Mouse (Mus musculus) heart, embryonic 15.5 days (tissue): Measurements from ENCODE around the gene Sipa1l3. TPM values are rescaled to one million over a fixed set of nuclear protein-coding genes. Genes with fewer than 3 reads are reported as not detected.

Experiments
- ATAC-seq: fragments of 200-750 bp; cut with Nextera tagmentation; replicated peaks from 2 replicates; pipeline ENCODE4 v1.8.0; 2017; ENCODE audit warnings: low read depth, moderate TSS enrichment; ENCODE audit not compliant: insufficient number of reproducible peaks, insufficient read depth, low FRiP score
- H3K27ac ChIP-seq: fragments of 300-500 bp; sonication (generic); 2 replicates; pipeline ENCODE4 v1.5.1; 2015; ENCODE audit warnings: mild to moderate bottlenecking, inconsistent platforms
- H3K27me3 ChIP-seq: fragments of 300-500 bp; sonication (generic); 2 replicates; pipeline ENCODE4 v1.6.1; 2015; ENCODE audit warnings: inconsistent platforms
- H3K36me3 ChIP-seq: fragments of 300-500 bp; sonication (generic); 2 replicates; pipeline ENCODE4 v1.6.1; 2015; ENCODE audit warnings: mild to moderate bottlenecking, inconsistent platforms
- H3K4me1 ChIP-seq: fragments of 300-500 bp; sonication (generic); replicated peaks from 2 replicates; pipeline ENCODE4 v1.6.1; 2015; ENCODE audit warnings: inconsistent platforms
- H3K4me2 ChIP-seq: fragments of 300-500 bp; sonication (generic); 2 replicates; pipeline ENCODE4 v1.6.1; 2015; ENCODE audit warnings: inconsistent platforms, mild to moderate bottlenecking, moderate library complexity
- H3K4me3 ChIP-seq: fragments of 300-500 bp; sonication (generic); 2 replicates; pipeline ENCODE4 v1.5.1; 2015; ENCODE audit warnings: mild to moderate bottlenecking, inconsistent platforms
- H3K9ac ChIP-seq: fragments of 300-500 bp; sonication (generic); 2 replicates; pipeline ENCODE4 v1.6.1; 2015; ENCODE audit warnings: mild to moderate bottlenecking, inconsistent platforms
- H3K9me3 ChIP-seq: fragments of 300-500 bp; sonication (generic); replicated peaks from 2 replicates; pipeline ENCODE4 v1.6.1; 2016; ENCODE audit warnings: inconsistent platforms
- WGBS: fragments of 180-500 bp; shearing (Covaris S2); methylation state at CpG from one replicate; pipeline ENCODE4 v1.1.7; 2015; ENCODE audit warnings: mixed read lengths; 5-methylcytosine and 5-hydroxymethylcytosine counted together
- polyA plus RNA-seq: library from polyadenylated mRNA; unstranded; fragments of >200 nt; fragmentation: Nextera tagmentation; extraction: Ambion mirVana; gene quantifications from 2 replicates; pipeline ENCODE4 v1.2.1, GENCODE M21; 2015

Sipa1l3 gene
- polyA plus RNA-seq, 1 experiment from 2014 or later = 2.2 TPM

GRCm38 (mm10) chr7:29368004-29368320 is 150.5 kb downstream of the Sipa1l3 start:
- Histone ChIP-seq H3K4me1 (no peaks in the 10 kb centered on the region), H3K4me2 (no peak overlapping the region), H3K27ac (no peak overlapping the region), H3K36me3 (no peaks in the 10 kb centered on the region), H3K27me3 (no peaks in the 10 kb centered on the region), H3K9me3 (no peaks in the 10 kb centered on the region), H3K4me3 (no peak overlapping the region), H3K9ac (no peak overlapping the region)
- no peak for ATAC-seq
- 44% methylated on average over 5 of the region's 5 CpGs for WGBS

GRCm38 (mm10) chr7:29367166-29368003 is 151.1 kb downstream of the Sipa1l3 start:
- 75% methylated on average over 13 of the region's 13 CpGs for WGBS
- H3K4me3 ChIP-seq = no peak overlapping the region

DNA sequence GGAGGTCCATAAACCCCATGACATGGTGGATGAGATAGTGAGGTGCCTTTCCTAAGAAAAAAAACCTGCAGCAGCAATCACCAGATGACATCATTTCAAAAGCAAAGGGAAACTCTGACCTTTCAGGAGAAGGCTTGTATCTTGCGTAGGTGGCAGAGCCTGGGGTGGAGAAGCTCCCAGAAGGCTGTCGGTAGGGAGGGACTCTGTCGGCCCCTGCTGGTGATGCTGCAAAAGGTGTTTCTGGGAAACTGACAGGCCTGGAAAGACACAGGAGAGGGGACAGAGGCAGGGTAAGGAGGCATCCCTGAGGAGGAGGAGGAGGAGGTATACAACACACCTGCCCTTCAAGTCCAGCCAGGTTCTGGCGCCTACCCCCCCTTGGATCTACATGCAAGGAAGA is 154.4 kb downstream of the Sipa1l3 start:
- H3K36me3 ChIP-seq = no peaks in the 10 kb centered on the region
- no peak overlapping the region for H3K27ac ChIP-seq
- WGBS = 21% methylated on average over 4 of the region's 4 CpGs
- ATAC-seq = no peak
- no peak overlapping the region for H3K9ac ChIP-seq
- H3K4me3 ChIP-seq = no peak overlapping the region
- H3K4me1 ChIP-seq = no peaks in the 10 kb centered on the region
- H3K27me3 ChIP-seq = no peaks in the 10 kb centered on the region
- H3K9me3 ChIP-seq = no peaks in the 10 kb centered on the region
- H3K4me2 ChIP-seq = no peak overlapping the region

More at GRCm38 (mm10) chr7:29367166-29368003, 151.1 kb downstream of the Sipa1l3 start:
- no peaks in the 10 kb centered on the region for H3K27me3 ChIP-seq
- ATAC-seq = no peak
- H3K9me3 ChIP-seq = no peaks in the 10 kb centered on the region
- no peak overlapping the region for H3K27ac ChIP-seq
- no peaks in the 10 kb centered on the region for H3K36me3 ChIP-seq
- no peaks in the 10 kb centered on the region for H3K4me1 ChIP-seq
- H3K9ac ChIP-seq = no peak overlapping the region
- H3K4me2 ChIP-seq = no peak overlapping the region

- 94% methylated on average over 13 of the region's 13 CpGs for WGBS
- Histone ChIP-seq H3K4me1 (no peaks in the 10 kb centered on the region), H3K36me3 (no peaks in the 10 kb centered on the region), H3K27ac (no peak overlapping the region), H3K27me3 (no peaks in the 10 kb centered on the region), H3K4me3 (no peak overlapping the region), H3K4me2 (no peak overlapping the region), H3K9me3 (no peaks in the 10 kb centered on the region), H3K9ac (no peak overlapping the region)
- ATAC-seq = no peak
Observed at GRCm38 (mm10) chr7:29361497-29361896, 156.9 kb downstream of the Sipa1l3 start.

DNA sequence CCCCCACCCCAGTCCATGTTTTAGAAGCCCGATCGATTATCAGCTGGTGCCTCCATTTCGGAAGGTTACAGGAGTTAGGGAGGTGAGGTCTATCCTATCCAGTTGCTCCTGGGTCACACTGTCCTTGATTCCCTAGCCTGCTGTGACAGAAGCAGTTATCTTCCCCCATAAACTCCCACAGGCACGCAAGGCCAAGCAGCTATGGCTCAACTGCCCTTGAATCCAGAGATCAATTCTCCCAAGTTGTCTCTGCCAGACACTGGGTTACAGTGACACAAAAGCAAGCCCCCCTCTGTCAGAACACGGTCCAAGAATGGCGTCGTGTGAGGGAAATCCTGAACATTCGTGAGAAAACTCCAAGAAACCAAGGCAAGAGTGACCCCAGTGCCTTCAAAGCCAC is 163.0 kb downstream of the Sipa1l3 start:
- no peak overlapping the region for H3K9ac ChIP-seq
- no peak overlapping the region for H3K27ac ChIP-seq
- H3K9me3 ChIP-seq = no peaks in the 10 kb centered on the region
- no peaks in the 10 kb centered on the region for H3K27me3 ChIP-seq
- H3K36me3 ChIP-seq = no peaks in the 10 kb centered on the region
- H3K4me3 ChIP-seq = no peak overlapping the region
- no peak overlapping the region for H3K4me2 ChIP-seq
- no peak for ATAC-seq
- H3K4me1 ChIP-seq = no peaks in the 10 kb centered on the region
- 83% methylated on average over 8 of the region's 8 CpGs for WGBS

- Histone ChIP-seq H3K27ac (no peak overlapping the region), H3K27me3 (no peaks in the 10 kb centered on the region), H3K36me3 (no peaks in the 10 kb centered on the region), H3K9me3 (no peaks in the 10 kb centered on the region), H3K4me2 (no peak overlapping the region), H3K4me3 (no peak overlapping the region), H3K4me1 (no peaks in the 10 kb centered on the region), H3K9ac (no peak overlapping the region)
- ATAC-seq = no peak
- 72% methylated on average over 8 of the region's 8 CpGs for WGBS
Observed at GRCm38 (mm10) chr7:29354161-29354560, 164.3 kb downstream of the Sipa1l3 start.

- Histone ChIP-seq H3K4me2 (no peak overlapping the region), H3K9ac (no peak overlapping the region), H3K4me1 (no peaks in the 10 kb centered on the region), H3K9me3 (no peaks in the 10 kb centered on the region), H3K4me3 (no peak overlapping the region), H3K27ac (no peak overlapping the region), H3K36me3 (no peaks in the 10 kb centered on the region), H3K27me3 (no peaks in the 10 kb centered on the region)
- no peak for ATAC-seq
- 86% methylated on average over 8 of the region's 8 CpGs for WGBS
Observed at GRCm38 (mm10) chr7:29352246-29352645, 166.2 kb downstream of the Sipa1l3 start.

- Histone ChIP-seq H3K27ac (no peak overlapping the region), H3K27me3 (no peaks in the 10 kb centered on the region), H3K36me3 (no peaks in the 10 kb centered on the region), H3K9ac (no peak overlapping the region), H3K4me3 (no peak overlapping the region), H3K4me2 (no peak overlapping the region), H3K4me1 (no peaks in the 10 kb centered on the region), H3K9me3 (no peaks in the 10 kb centered on the region)
- ATAC-seq = no peak
- WGBS = 86% methylated on average over 10 of the region's 10 CpGs
Observed at GRCm38 (mm10) chr7:29350489-29350888, 168.0 kb downstream of the Sipa1l3 start.

- Histone ChIP-seq H3K9ac (no peak overlapping the region), H3K9me3 (no peaks in the 10 kb centered on the region), H3K4me3 (no peak overlapping the region), H3K27me3 (no peaks in the 10 kb centered on the region), H3K4me2 (no peak overlapping the region), H3K36me3 (no peaks in the 10 kb centered on the region), H3K4me1 (no peaks in the 10 kb centered on the region), H3K27ac (no peak overlapping the region)
- ATAC-seq = no peak
- WGBS = 71% methylated on average over 3 of the region's 3 CpGs
Observed at GRCm38 (mm10) chr7:29346212-29346611, 172.2 kb downstream of the Sipa1l3 start.

- Histone ChIP-seq H3K27me3 (no peaks in the 10 kb centered on the region), H3K9ac (no peak overlapping the region), H3K36me3 (no peaks in the 10 kb centered on the region), H3K4me1 (no peaks in the 10 kb centered on the region), H3K4me2 (no peak overlapping the region), H3K4me3 (no peak overlapping the region), H3K9me3 (no peaks in the 10 kb centered on the region), H3K27ac (no peak overlapping the region)
- WGBS = 80% methylated on average over 4 of the region's 4 CpGs
- no peak for ATAC-seq
Observed at GRCm38 (mm10) chr7:29345534-29345933, 172.9 kb downstream of the Sipa1l3 start.

- Histone ChIP-seq H3K27ac (no peak overlapping the region), H3K27me3 (no peaks in the 10 kb centered on the region), H3K36me3 (no peaks in the 10 kb centered on the region), H3K9ac (no peak overlapping the region), H3K4me1 (0 out of 2 replicates have a peak, but pooled peaks cover 2% of the 10 kb centered on the region), H3K4me3 (no peak overlapping the region), H3K4me2 (no peak overlapping the region), H3K9me3 (no peaks in the 10 kb centered on the region)
- ATAC-seq = no peak
- WGBS = 92% methylated on average over 7 of the region's 7 CpGs
Observed at GRCm38 (mm10) chr7:29343746-29344145, 174.7 kb downstream of the Sipa1l3 start.

- 0 out of 2 replicates have a peak, but pooled peaks cover 2% of the 10 kb centered on the region for H3K4me1 ChIP-seq
- ATAC-seq = no peak
- H3K9ac ChIP-seq = no peak overlapping the region
- no peak overlapping the region for H3K27ac ChIP-seq
- no peak overlapping the region for H3K4me2 ChIP-seq
- H3K4me3 ChIP-seq = no peak overlapping the region
- 50% methylated on average over 8 of the region's 8 CpGs for WGBS
- no peaks in the 10 kb centered on the region for H3K9me3 ChIP-seq
- no peaks in the 10 kb centered on the region for H3K36me3 ChIP-seq
- H3K27me3 ChIP-seq = no peaks in the 10 kb centered on the region
Observed at GRCm38 (mm10) chr7:29342489-29343092, 175.8 kb downstream of the Sipa1l3 start.
